Mouse (Mus musculus) lung, embryonic 15.5 days (tissue): Measurements from ENCODE around the gene Nav1. TPM values are rescaled to one million over a fixed set of nuclear protein-coding genes. Genes with fewer than 3 reads are reported as not detected.
A peak's percentile ranks its signal among the peaks of the same experiment; 100 is the strongest.

Source experiments
- ATAC-seq: fragments of 200-750 bp; cut with Nextera tagmentation; 2 replicates; pipeline ENCODE4 v1.8.0; 2017; ENCODE audit warnings: moderate number of reproducible peaks, borderline replicate concordance; ENCODE audit not compliant: low FRiP score, low TSS enrichment; ENCODE audit errors: extremely low read depth
- H3K27ac ChIP-seq: fragments of 300-500 bp; sonication (generic); 2 replicates; pipeline ENCODE4 v1.5.1; 2015; ENCODE audit warnings: moderate library complexity, mild to moderate bottlenecking, inconsistent platforms
- H3K27me3 ChIP-seq: fragments of 300-500 bp; sonication (generic); 2 replicates; pipeline ENCODE4 v1.6.1; 2015; ENCODE audit warnings: inconsistent platforms
- H3K36me3 ChIP-seq: fragments of 300-500 bp; sonication (generic); 2 replicates; pipeline ENCODE4 v1.6.1; 2015; ENCODE audit warnings: inconsistent platforms
- H3K4me1 ChIP-seq: fragments of 300-500 bp; sonication (generic); 2 replicates; pipeline ENCODE4 v1.6.1; 2015; ENCODE audit warnings: inconsistent platforms
- H3K4me2 ChIP-seq: fragments of 300-500 bp; sonication (generic); 2 replicates; pipeline ENCODE4 v1.6.1; 2015; ENCODE audit warnings: inconsistent platforms, mild to moderate bottlenecking, moderate library complexity
- H3K4me3 ChIP-seq: fragments of 300-500 bp; sonication (generic); 2 replicates; pipeline ENCODE4 v1.5.1; 2015; ENCODE audit warnings: mild to moderate bottlenecking, inconsistent platforms
- H3K9ac ChIP-seq: fragments of 300-500 bp; sonication (generic); 2 replicates; pipeline ENCODE4 v1.6.1; 2015; ENCODE audit warnings: inconsistent platforms
- H3K9me3 ChIP-seq: fragments of 300-500 bp; sonication (generic); 2 replicates; pipeline ENCODE4 v1.6.1; 2016; ENCODE audit warnings: inconsistent platforms
- WGBS: fragments of 180-500 bp; shearing (Covaris S2); methylation state at CpG from one replicate; pipeline ENCODE4 v1.1.7; 2015; 5-methylcytosine and 5-hydroxymethylcytosine counted together
- polyA plus RNA-seq: library from polyadenylated mRNA; unstranded; fragments of >200 nt; fragmentation: Nextera tagmentation; extraction: Ambion mirVana; gene quantifications from 2 replicates; pipeline ENCODE4 v1.2.1, GENCODE M21; 2015

Nav1 gene
- polyA plus RNA-seq, 1 experiment from 2014 or later = 11.6 TPM

DNA sequence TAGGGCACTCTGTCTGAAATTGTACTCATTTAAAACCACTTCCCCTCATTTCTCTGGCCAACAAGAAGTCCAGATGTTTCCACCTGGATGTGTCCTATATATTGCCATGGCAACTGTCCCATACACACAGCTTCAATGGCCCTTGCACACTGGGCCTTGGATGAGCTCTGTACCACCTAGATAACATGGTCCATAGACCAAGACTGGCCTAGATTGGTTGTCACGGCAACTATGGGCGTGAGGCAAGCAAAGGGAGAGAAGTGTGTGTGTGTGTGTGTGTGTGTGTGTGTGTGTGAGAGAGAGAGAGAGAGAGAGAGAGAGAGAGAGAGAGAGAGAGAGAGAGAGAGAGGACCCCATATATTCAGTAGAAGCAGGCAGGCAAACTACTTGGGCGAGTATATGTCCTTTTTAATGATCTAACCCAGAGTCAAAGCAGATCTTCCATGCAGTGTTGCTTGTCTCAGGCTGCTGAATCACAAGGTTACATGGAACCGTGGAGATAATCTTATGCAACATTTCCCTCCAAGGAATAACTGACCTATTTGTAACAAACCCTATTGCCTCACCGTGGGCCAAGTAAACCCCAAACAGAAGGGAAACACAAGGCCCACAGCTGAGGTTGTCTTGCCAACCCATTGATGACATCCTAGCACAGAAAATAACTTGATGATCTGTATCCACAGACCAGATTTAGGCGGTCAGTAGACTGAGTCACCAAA lies 13.4 kb downstream of the Nav1 start:
- no peak overlapping the region for H3K4me3 ChIP-seq
- H3K4me2 ChIP-seq = no peak overlapping the region
- H3K27ac ChIP-seq = no peak overlapping the region
- H3K9ac ChIP-seq = no peak overlapping the region
- ATAC-seq = no peak
- no peaks in the 10 kb centered on the region for H3K9me3 ChIP-seq
- H3K27me3 ChIP-seq = no peaks in the 10 kb centered on the region
- peaks cover 11% of the 10 kb centered on the region; the same call in 1 of the 2 replicates for H3K4me1 ChIP-seq
- no peaks in the 10 kb centered on the region for H3K36me3 ChIP-seq
- WGBS = 80% methylated on average over 6 of the region's 6 CpGs

DNA sequence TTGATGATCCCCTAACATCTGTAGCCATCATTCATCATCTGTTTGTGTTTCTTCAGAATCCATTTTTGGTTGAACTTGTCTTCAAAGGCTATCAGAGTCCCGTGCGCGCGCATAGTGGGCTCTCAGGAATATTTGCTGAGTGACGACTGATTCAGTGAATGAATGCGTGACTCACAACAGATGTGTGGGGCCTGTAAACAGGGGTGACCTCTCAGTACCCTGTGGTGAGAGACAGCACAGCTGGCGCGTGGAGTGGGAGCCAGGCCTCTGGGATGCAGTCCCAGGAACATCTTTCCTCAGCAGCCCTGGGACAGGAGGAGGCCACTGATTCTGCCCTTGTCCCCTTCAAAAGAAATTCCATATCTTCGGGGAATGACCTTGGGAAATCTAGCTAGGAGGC lies 16.3 kb downstream of the Nav1 start:
- no peaks in the 10 kb centered on the region for H3K27me3 ChIP-seq
- WGBS = 50% methylated on average over 9 of the region's 9 CpGs
- ATAC-seq = no peak
- H3K9me3 ChIP-seq = no peaks in the 10 kb centered on the region
- no peak overlapping the region for H3K4me3 ChIP-seq
- H3K4me1 ChIP-seq = peaks cover 11% of the 10 kb centered on the region
- no peak overlapping the region for H3K4me2 ChIP-seq
- no peak overlapping the region for H3K27ac ChIP-seq
- no peaks in the 10 kb centered on the region for H3K36me3 ChIP-seq
- H3K9ac ChIP-seq = no peak overlapping the region

GRCm38 (mm10) chr1:135588973-135589372 lies 18.1 kb downstream of the Nav1 start:
- WGBS = 66% methylated on average over 3 of the region's 3 CpGs
- no peak overlapping the region for H3K27ac ChIP-seq
- H3K4me1 ChIP-seq = peaks cover 26% of the 10 kb centered on the region
- no peak overlapping the region for H3K4me2 ChIP-seq
- ATAC-seq = no peak
- H3K27me3 ChIP-seq = no peaks in the 10 kb centered on the region; the same call in 1 of the 2 replicates
- H3K9ac ChIP-seq = no peak overlapping the region
- H3K4me3 ChIP-seq = no peak overlapping the region
- H3K36me3 ChIP-seq = no peaks in the 10 kb centered on the region
- no peaks in the 10 kb centered on the region for H3K9me3 ChIP-seq

- no peak for ATAC-seq
- H3K4me1 ChIP-seq = peaks cover 46% of the 10 kb centered on the region
- no peak overlapping the region for H3K4me3 ChIP-seq
- no peak overlapping the region for H3K4me2 ChIP-seq
- H3K9ac ChIP-seq = no peak overlapping the region
- no peak overlapping the region for H3K27ac ChIP-seq
- no peaks in the 10 kb centered on the region for H3K36me3 ChIP-seq
- H3K9me3 ChIP-seq = no peaks in the 10 kb centered on the region
- no peaks in the 10 kb centered on the region; the same call in 1 of the 2 replicates for H3K27me3 ChIP-seq
These were observed 20.2 kb downstream of the Nav1 start for GRCm38 (mm10) chr1:135586903-135587302.

GRCm38 (mm10) chr1:135585573-135585972 lies 21.5 kb downstream of the Nav1 start:
- ATAC-seq = peak; percentile 64
- 2% methylated on average over 19 of the region's 19 CpGs for WGBS

GRCm38 (mm10) chr1:135584587-135585541 lies 22.2 kb downstream of the Nav1 start:
- H3K9me3 ChIP-seq = no peaks in the 10 kb centered on the region
- WGBS = 3% methylated on average over 70 of the region's 73 CpGs
- ATAC-seq = peak; percentile 53; the same call in 1 of the 2 replicates
- peak overlapping the region; percentile 57 for H3K27ac ChIP-seq
- peak overlapping the region; percentile 59 for H3K4me3 ChIP-seq
- H3K27me3 ChIP-seq = no peaks in the 10 kb centered on the region; the same call in 1 of the 2 replicates
- H3K36me3 ChIP-seq = no peaks in the 10 kb centered on the region
- peak overlapping the region; percentile 50 for H3K9ac ChIP-seq
- peak overlapping the region; percentile 98 for H3K4me2 ChIP-seq
- H3K4me1 ChIP-seq = peaks cover 58% of the 10 kb centered on the region

More at GRCm38 (mm10) chr1:135585573-135585972, 21.5 kb downstream of the Nav1 start:
- Histone ChIP-seq H3K36me3 (no peaks in the 10 kb centered on the region), H3K4me3 (peak overlapping the region; percentile 59), H3K9ac (peak overlapping the region; percentile 50; the same call in 1 of the 2 replicates), H3K4me2 (peak overlapping the region; percentile 98), H3K27ac (peak overlapping the region; percentile 57), H3K9me3 (no peaks in the 10 kb centered on the region), H3K4me1 (peaks cover 51% of the 10 kb centered on the region), H3K27me3 (no peaks in the 10 kb centered on the region; the same call in 1 of the 2 replicates)

GRCm38 (mm10) chr1:135583678-135584515 lies 23.2 kb downstream of the Nav1 start:
- H3K4me3 ChIP-seq = peak overlapping the region; percentile 59
- H3K36me3 ChIP-seq = no peaks in the 10 kb centered on the region
- peak overlapping the region; percentile 11 for H3K9ac ChIP-seq
- H3K4me1 ChIP-seq = peaks cover 68% of the 10 kb centered on the region
- H3K4me2 ChIP-seq = peak overlapping the region; percentile 98
- no peak; the same call in 1 of the 2 replicates for ATAC-seq
- H3K27ac ChIP-seq = peak overlapping the region; percentile 60
- no peaks in the 10 kb centered on the region; the same call in 1 of the 2 replicates for H3K27me3 ChIP-seq
- WGBS = 8% methylated on average over 21 of the region's 21 CpGs
- no peaks in the 10 kb centered on the region for H3K9me3 ChIP-seq

DNA sequence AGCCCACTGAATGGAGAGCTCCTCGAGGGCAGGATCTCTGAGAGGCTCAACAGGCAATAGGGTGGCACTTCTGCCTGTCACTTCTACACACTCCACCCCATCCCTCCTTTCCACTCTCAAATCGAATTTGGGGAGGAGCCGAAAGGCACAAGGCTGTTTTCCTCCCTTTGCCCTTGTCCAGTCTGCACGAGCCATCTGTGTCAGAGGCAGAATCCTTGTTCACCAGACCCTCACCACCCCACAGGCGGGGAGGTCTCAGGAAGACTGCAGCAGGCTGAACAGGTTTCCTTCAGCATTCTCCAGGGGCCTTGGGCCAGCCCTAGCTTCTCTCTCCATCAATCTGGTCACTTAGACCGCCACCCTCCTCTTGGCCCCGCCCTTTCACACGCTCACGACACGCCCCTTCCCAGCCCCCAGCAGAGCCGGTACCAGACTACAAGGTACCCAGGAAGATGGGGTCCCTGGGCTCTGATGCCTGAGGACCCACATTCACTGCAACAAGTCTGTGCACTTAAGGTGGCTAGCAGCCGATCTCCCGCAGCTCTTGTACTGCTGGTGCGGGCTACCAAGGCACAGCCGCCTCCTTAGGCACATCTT lies 23.9 kb downstream of the Nav1 start:
- no peaks in the 10 kb centered on the region for H3K36me3 ChIP-seq
- peak overlapping the region; percentile 11 for H3K9ac ChIP-seq
- peak overlapping the region; percentile 59 for H3K4me3 ChIP-seq
- H3K27ac ChIP-seq = peak overlapping the region; percentile 60
- H3K9me3 ChIP-seq = no peaks in the 10 kb centered on the region
- WGBS = 11% methylated on average over 15 of the region's 15 CpGs
- peak overlapping the region; percentile 98 for H3K4me2 ChIP-seq
- ATAC-seq = no peak
- H3K27me3 ChIP-seq = no peaks in the 10 kb centered on the region; the same call in 1 of the 2 replicates
- H3K4me1 ChIP-seq = peaks cover 75% of the 10 kb centered on the region

DNA sequence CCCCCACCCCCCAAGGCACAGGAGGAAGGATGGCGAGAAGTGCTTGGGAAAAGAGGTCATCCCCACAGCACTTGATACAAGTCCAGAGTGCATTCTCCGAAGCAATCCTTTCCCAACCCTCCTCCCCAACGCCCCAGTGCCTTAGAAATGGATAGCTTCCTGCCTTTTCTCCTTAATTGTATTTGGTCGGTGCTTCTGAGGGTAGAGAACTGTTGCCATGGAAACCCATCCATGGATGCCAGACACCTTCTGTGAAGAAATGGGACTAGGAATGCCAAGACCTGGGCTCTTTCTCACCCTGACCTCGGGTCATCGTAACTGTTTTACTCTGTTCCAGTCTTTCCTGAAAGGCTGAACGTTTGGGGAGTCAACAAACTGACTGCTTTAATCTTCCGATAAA lies 26.1 kb downstream of the Nav1 start:
- no peaks in the 10 kb centered on the region; the same call in 1 of the 2 replicates for H3K27me3 ChIP-seq
- no peaks in the 10 kb centered on the region for H3K36me3 ChIP-seq
- H3K9ac ChIP-seq = no peak overlapping the region
- no peak overlapping the region for H3K4me2 ChIP-seq
- H3K27ac ChIP-seq = no peak overlapping the region
- H3K9me3 ChIP-seq = no peaks in the 10 kb centered on the region
- ATAC-seq = no peak
- no peak overlapping the region for H3K4me3 ChIP-seq
- 37% methylated on average over 8 of the region's 8 CpGs for WGBS
- H3K4me1 ChIP-seq = peaks cover 88% of the 10 kb centered on the region

- H3K9ac ChIP-seq = no peak overlapping the region
- peaks cover 72% of the 10 kb centered on the region for H3K4me1 ChIP-seq
- H3K27ac ChIP-seq = no peak overlapping the region
- H3K27me3 ChIP-seq = no peaks in the 10 kb centered on the region
- H3K36me3 ChIP-seq = no peaks in the 10 kb centered on the region
- WGBS = 40% methylated on average over 3 of the region's 3 CpGs
- H3K4me3 ChIP-seq = no peak overlapping the region
- ATAC-seq = no peak
- no peak overlapping the region for H3K4me2 ChIP-seq
- no peaks in the 10 kb centered on the region for H3K9me3 ChIP-seq
These were observed 28.0 kb downstream of the Nav1 start for GRCm38 (mm10) chr1:135579111-135579510.

DNA sequence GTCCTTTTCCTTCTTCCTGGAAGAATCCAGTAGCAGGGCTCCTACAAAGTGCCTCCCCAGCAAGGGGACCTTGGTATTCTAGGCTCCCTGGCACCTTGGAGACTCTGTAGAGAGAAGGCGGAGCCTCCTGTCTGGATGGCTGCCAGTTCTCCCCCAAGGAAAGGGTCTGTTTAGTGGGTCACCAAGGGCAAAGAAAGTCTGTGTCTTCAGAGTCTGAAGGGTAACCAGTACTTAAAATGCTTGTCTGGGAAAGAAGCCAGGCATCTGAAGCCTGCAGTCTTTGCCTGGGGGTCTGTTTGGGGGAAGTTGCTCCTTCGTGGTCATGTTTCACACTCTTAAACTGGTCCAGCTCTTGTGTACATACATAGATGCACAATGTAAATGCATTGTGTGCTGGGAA lies 29.3 kb downstream of the Nav1 start:
- Histone ChIP-seq H3K9me3 (no peaks in the 10 kb centered on the region), H3K4me3 (no peak overlapping the region), H3K4me2 (no peak overlapping the region), H3K9ac (no peak overlapping the region), H3K36me3 (no peaks in the 10 kb centered on the region), H3K4me1 (peaks cover 59% of the 10 kb centered on the region), H3K27me3 (no peaks in the 10 kb centered on the region), H3K27ac (peak overlapping the region; percentile 1; the same call in 1 of the 2 replicates)
- WGBS = 33% methylated on average over 2 of the region's 2 CpGs
- no peak for ATAC-seq
